Mouse (Mus musculus) hindbrain, embryonic 14.5 days (tissue): ENCODE data around the gene Nck1. TPM values are rescaled to one million over a fixed set of nuclear protein-coding genes. Genes with fewer than 3 reads are reported as not detected.

Experiments used
- ATAC-seq: fragments of 200-750 bp; cut with Nextera tagmentation; 2 replicates; pipeline ENCODE4 v1.8.0; 2017; ENCODE audit warnings: moderate number of reproducible peaks, mild to moderate bottlenecking, moderate TSS enrichment, moderate library complexity; ENCODE audit not compliant: low FRiP score
- DNase-seq: peaks from one replicate; pipeline ENCODE4 v3.0.0-alpha.2; 2015; ENCODE audit warnings: low spot score
- H3K27ac ChIP-seq: fragments of 300-500 bp; sonication (generic); 2 replicates; pipeline ENCODE4 v1.5.1; 2014; ENCODE audit warnings: mild to moderate bottlenecking, moderate library complexity
- H3K27me3 ChIP-seq: fragments of 300-500 bp; sonication (generic); 2 replicates; pipeline ENCODE4 v1.6.1; 2014; ENCODE audit warnings: mild to moderate bottlenecking, low read length, mixed read lengths; ENCODE audit not compliant: control insufficient read depth, insufficient read depth
- H3K36me3 ChIP-seq: fragments of 300-500 bp; sonication (generic); replicated peaks from 2 replicates; pipeline ENCODE4 v1.6.1; 2014; ENCODE audit not compliant: control insufficient read depth, insufficient read depth
- H3K4me1 ChIP-seq: fragments of 300-500 bp; sonication (generic); replicated peaks from 2 replicates; pipeline ENCODE4 v1.6.1; 2014; ENCODE audit warnings: antibody characterized with exemption, low read length, mixed read lengths; ENCODE audit not compliant: control insufficient read depth, insufficient read depth
- H3K4me2 ChIP-seq: fragments of 300-500 bp; sonication (generic); replicated peaks from 2 replicates; pipeline ENCODE4 v1.6.1; 2014; ENCODE audit warnings: mild to moderate bottlenecking, moderate library complexity
- H3K4me3 ChIP-seq: fragments of 300-500 bp; sonication (generic); replicated peaks from 2 replicates; pipeline ENCODE4 v1.5.1; 2014; ENCODE audit warnings: mild to moderate bottlenecking, low read length
- H3K9ac ChIP-seq: fragments of 300-500 bp; sonication (generic); 2 replicates; pipeline ENCODE4 v1.6.1; 2014
- H3K9me3 ChIP-seq: fragments of 300-500 bp; sonication (generic); 2 replicates; pipeline ENCODE4 v1.6.1; 2016; ENCODE audit warnings: low read length; ENCODE audit not compliant: control insufficient read depth
- WGBS: fragments of 180-500 bp; shearing (Covaris S2); extraction: QIAGEN DNeasy Blood & Tissue Kit; methylation state at CpG from one replicate; pipeline ENCODE4 v1.1.7; 2014; 5-methylcytosine and 5-hydroxymethylcytosine counted together
- polyA plus RNA-seq: library from polyadenylated mRNA; unstranded; fragments of >200 nt; fragmentation: Nextera tagmentation; extraction: Ambion mirVana; gene quantifications from 2 replicates; pipeline ENCODE4 v1.2.1, GENCODE M21; 2014

The Nck1 gene
- polyA plus RNA-seq, 1 experiment from 2014 or later = 59.6 TPM

DNA sequence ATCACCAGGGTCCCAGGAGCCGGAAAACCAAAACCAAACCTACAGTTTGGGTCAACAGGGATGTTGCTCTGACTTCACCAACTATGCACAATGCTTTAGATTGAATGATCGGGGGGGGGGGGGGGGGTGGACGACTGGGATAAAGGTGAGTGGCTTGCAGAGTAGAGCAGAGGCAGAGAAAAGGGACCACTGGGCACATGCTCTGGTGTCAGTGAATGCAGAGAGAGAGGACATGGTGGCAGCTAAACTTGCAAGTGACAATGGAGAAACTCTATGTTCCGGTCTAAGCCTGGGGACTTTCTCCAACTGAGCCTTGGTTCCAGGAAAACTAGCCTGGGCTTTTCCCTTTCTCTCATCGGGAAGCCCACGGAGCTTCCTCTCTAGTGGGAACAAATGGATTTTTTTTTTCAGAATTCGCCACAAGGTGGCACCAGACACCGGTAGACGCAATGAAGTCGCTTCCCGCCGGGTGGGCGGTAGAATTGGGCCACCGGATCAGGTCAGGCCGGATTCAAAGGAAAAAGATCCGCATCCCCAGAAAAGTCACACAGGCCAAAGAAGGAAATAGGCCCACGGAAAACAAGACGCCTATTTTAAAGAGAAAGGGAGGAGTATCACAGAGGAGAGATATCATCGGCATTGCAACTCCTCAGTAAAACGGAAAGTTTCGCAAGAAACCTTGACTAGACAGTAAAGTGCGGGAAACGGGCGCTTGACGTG lies 91.8 kb downstream of the Nck1 start:
- Histone ChIP-seq H3K9me3 (no peaks in the 10 kb centered on the region), H3K27me3 (no peaks in the 10 kb centered on the region), H3K4me2 (peak overlapping the region; percentile 66), H3K9ac (peak overlapping the region; percentile 36), H3K4me3 (peak overlapping the region; percentile 28), H3K36me3 (no peaks in the 10 kb centered on the region), H3K4me1 (peaks cover 9% of the 10 kb centered on the region; the same call in 1 of the 2 replicates), H3K27ac (no peak overlapping the region)
- 0 out of 2 replicates have a peak, but pooled peaks have one; percentile 37 for ATAC-seq
- DNase-seq = peak; percentile 95
- WGBS = 11% methylated on average over 24 of the region's 25 CpGs

DNA sequence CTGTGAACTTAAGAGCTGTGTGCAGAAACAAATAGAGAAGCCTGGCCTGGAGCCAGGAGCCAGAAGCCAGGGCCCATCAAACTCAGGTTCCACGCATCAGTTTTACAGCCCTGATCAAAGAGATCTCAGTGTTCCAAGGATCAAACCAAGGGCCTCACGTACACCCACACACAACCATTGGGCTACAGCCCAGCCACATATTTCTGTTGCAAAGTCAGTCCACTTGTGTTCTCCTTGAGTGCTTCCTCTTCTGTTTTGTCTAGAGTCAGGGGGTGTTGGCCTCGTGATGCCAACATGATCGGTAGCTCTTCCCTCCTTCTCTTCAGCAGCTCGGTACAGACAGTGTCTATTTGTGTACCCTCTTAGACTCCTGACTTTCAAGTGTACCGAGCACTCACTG lies 93.5 kb downstream of the Nck1 start:
- Histone ChIP-seq H3K27me3 (no peaks in the 10 kb centered on the region), H3K36me3 (no peaks in the 10 kb centered on the region), H3K4me2 (no peak overlapping the region), H3K4me1 (peaks cover 9% of the 10 kb centered on the region; the same call in 1 of the 2 replicates), H3K9me3 (no peaks in the 10 kb centered on the region), H3K27ac (no peak overlapping the region), H3K4me3 (no peak overlapping the region), H3K9ac (no peak overlapping the region)
- ATAC-seq (no peak), DNase-seq (no peak)
- WGBS = 71% methylated on average over 6 of the region's 6 CpGs

DNA sequence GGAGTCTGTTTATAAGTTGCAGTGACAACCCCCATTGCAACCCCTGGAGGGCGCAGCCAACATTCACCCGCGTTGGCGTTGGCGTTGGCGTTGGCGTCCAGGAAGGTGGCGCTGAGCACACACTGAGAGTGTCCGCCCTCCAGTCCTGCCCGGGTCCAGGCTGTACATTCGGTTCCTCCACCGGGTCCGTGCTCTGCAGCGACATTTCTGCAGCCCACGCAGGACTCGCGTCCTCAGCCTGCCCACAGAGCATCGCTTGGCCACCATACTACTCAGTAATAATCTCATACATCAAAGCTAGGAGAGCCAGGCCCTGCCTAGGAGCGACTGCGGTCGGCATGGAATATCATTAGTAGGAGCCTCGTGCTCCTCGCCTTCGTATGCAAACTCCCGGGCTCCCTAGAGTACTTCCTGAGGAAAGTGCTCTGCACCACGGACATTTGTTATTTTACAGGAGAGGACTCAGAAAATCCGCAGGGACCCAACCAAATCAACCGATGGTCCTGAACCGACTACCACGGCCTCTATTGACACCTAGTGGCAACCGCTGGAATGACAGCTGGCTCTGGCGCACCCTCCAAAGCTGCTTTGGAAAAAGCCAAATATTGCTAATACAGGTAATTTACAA lies 99.8 kb downstream of the Nck1 start:
- Histone ChIP-seq H3K27ac (peak overlapping the region; percentile 81), H3K4me1 (0 out of 2 replicates have a peak, but pooled peaks cover 5% of the 10 kb centered on the region), H3K9ac (peak overlapping the region; percentile 59), H3K4me2 (peak overlapping the region; percentile 75), H3K27me3 (no peaks in the 10 kb centered on the region), H3K4me3 (peak overlapping the region; percentile 47), H3K36me3 (no peaks in the 10 kb centered on the region), H3K9me3 (no peaks in the 10 kb centered on the region)
- peak; percentile 87 for ATAC-seq
- peak; percentile 95 for DNase-seq
- WGBS = under 1% methylated on average over 32 of the region's 32 CpGs

Other genes with a start within 250 kb of the Nck1 start
- 0.29 and 0.57 TPM in 2 replicates for gene Il20rb, start 59.3 kb downstream of the Nck1 start, polyA plus RNA-seq
- gene Slc35g2, start 25.0 kb upstream of the Nck1 start, polyA plus RNA-seq = 24.2 and 26.2 TPM in 2 replicates
- gene Stag1, start 51.7 kb upstream of the Nck1 start, polyA plus RNA-seq = 30.9 and 39.5 TPM in 2 replicates